Mouse (Mus musculus): ENCODE results near the gene Tnfsf13.
"Not testable (repeated sequence)": the region's sequence is repeated elsewhere in the genome, so short reads cannot be mapped to it uniquely, and the experiment has no call there.

Tnfsf13 gene

DNA sequence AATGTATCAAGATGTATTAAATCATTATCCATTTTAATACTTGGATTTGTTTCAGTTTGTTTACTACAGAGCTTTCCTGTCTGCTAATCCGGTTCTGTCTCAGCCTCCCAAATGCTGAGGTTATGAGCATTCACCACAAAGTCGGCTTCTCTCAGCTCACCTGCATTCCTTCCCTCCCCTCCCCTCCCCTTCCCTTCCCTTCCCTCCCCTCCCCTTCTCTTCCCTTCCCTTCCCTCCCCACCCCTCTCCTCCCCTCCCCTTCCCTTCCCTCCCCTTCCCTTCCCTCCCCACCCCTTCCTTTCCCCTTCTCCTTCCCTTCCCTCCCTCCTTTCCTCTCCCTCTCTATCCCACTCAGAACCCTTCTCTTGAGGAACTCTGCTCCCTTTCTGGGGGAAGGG, 19.0 kb upstream of the Tnfsf13 start:
- no peak for DNase-seq (ENCODE audit: low read depth, low spot score)

- DNase-seq (ENCODE audit: low read depth, low spot score) = no peak
Measured at GRCm38 (mm10) chr11:69703814-69704612, 18.4 kb upstream of the Tnfsf13 start.

GRCm38 (mm10) chr11:69703381-69703780, 17.8 kb upstream of the Tnfsf13 start:
- not testable (repeated sequence) for DNase-seq (ENCODE audit: low read depth, low spot score)

DNA sequence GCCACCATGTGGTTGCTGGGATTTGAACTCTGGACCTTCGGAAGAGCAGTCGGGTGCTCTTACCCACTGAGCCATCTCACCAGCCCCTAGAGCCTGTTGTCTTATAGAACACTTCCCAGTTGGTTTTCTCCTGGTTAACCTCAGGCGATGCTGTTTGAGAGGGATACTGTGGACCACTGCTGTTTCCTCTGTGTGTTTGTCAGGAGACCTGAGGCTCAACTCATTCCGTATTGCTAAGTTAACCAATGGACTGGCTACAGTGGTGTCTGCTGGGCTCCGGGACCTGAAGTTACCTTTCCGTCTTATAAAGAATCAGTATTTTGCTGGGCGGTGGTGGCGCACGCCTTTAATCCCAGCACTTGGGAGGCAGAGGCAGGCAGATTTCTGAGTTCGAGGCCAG, 17.3 kb upstream of the Tnfsf13 start:
- not testable (repeated sequence) for DNase-seq (ENCODE audit: low read depth, low spot score)

DNA sequence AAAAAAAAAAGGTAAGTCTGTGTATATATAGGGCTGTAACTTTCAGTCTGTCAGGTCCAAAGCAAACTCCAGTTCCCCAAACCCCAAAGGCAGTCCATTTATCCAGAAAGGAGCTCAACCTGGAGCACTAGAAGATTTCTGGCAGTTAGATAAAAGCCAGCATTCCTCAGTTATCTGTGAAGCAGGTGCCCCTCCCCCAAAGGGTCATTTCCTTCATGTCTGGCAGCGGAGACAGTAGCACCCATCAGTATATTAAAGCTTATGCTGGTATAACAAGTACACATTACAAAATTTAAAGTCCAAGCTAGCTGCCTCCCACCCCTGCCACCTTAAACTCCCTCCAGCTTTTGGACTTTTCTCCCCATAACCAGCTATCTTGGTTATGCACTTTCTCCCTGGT, 14.0 kb upstream of the Tnfsf13 start:
- no peak for DNase-seq (ENCODE audit: low read depth, low spot score)

- DNase-seq (ENCODE audit: low read depth, low spot score) = no peak
Measured at GRCm38 (mm10) chr11:69698574-69698973, 13.0 kb upstream of the Tnfsf13 start.

- DNase-seq (ENCODE audit: low read depth, low spot score) = no peak
Measured at GRCm38 (mm10) chr11:69697396-69697795, 11.8 kb upstream of the Tnfsf13 start.

GRCm38 (mm10) chr11:69695361-69696181, 10.0 kb upstream of the Tnfsf13 start, which contains the start of the genes Tnfsf12 and Tnfsfm13:
Tnfsf12 (minus strand) TSS chr11:69695849.
Tnfsfm13 (minus strand) TSS chr11:69696098.
- no peak for DNase-seq (ENCODE audit: low read depth, low spot score)

- no peak for DNase-seq (ENCODE audit: low read depth, low spot score)
Measured at GRCm38 (mm10) chr11:69695046-69695360, 9.4 kb upstream of the Tnfsf13 start.

DNA sequence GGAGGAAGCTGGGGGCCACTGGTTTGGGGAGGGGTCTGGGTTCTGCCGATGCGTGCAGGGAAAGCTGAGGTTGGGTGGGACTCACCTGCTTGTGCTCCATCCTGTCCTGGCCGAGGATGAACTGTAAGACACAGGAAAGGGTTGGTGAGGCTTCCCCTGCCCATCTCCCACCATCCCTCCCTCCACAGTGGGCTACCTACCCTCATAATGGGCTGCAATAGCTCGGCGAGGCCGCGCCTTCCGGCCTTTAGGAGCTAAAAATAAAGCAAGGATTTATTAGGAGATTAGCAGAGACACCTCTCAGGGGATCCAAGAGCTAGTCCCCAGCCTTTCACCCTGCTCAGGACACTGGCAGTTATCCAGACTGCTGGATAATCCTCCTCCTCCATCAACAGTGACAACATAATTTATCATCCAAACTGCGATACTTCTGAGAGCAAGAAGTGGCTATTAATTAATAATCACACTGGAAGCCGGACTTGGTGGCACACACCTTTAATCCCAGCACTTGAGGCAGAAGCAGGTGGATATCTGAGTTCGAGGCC, 7.9 kb upstream of the Tnfsf13 start:
- no peak for DNase-seq (ENCODE audit: low read depth, low spot score)

- no peak for DNase-seq (ENCODE audit: low read depth, low spot score)
Measured at GRCm38 (mm10) chr11:69692863-69693262, 7.3 kb upstream of the Tnfsf13 start.

DNA sequence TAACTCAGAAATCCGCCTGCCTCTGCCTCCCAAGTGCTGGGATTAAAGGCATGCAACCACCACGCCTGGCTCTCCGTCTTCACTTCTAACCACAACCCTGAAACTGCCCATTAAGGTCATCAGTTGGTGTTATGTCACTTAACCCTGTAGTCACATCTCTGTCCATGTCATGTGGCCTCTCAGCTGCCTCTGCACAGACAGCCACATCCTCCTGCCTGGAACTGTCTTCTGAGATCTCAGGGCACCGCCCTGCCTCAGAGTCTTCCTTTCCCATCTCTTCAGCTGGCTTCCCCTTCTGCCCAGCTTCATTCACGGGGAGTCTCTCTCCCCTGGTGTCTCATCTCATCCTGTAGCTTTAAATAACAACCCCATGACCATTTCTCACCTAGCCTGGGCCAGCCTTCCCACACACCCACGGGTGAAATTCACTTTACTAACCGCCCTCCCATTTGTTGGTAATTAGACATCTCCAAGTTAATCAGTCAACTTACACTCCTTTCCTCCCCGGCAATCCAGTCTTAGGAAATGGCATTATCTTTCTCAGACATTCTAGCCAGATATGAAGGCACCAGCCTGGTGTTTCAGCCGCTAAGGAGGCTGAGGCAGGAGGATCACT, 6.7 kb upstream of the Tnfsf13 start:
- no peak for DNase-seq (ENCODE audit: low read depth, low spot score)

DNA sequence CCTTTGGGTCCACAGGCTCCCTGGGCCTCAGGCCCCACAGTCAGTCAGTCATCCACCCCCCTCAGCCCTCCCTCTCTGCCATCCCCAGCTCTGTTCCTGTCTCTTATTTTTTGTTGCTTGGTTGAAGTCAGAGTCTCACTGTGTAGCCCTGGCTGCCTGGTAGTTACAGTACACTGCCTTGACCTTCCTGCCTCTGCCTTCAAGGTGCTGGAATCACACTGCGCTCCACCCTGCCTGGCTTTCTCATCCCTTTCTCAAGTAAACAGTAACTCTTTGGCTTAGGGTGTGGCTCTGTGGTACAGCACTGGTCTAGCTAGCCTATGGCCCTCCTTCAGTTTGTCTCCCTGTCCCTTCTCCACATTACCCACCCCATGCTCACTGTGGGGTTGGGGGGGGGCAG, 4.3 kb upstream of the Tnfsf13 start:
- DNase-seq (ENCODE audit: low read depth, low spot score) = no peak

GRCm38 (mm10) chr11:69687061-69687460, 1.5 kb upstream of the Tnfsf13 start:
- no peak for DNase-seq (ENCODE audit: low read depth, low spot score)

DNA sequence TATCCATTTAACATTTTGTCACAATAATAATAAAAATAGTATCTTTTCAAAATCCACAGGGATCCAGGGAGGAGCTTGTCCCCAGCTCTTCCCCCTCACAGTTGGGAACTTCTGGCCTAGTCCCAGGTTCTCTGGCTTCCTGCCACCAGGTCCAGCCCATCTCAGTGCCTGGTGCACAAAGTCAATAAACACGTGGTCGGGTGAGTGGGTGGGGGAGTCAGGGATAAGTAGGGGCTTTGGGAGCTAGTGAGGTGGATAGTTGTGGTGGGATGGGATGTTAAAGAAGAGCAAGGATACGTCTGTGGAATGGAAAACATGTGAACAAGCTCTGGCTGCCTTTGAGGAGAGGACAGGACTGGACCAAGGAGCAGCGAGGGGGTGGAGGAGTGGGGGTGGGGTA, 793 bp upstream of the Tnfsf13 start:
- no peak for DNase-seq (ENCODE audit: low read depth, low spot score)

- DNase-seq (ENCODE audit: low read depth, low spot score) = no peak
Measured at GRCm38 (mm10) chr11:69684936-69685335, 648 bp downstream of the Tnfsf13 start.

DNA sequence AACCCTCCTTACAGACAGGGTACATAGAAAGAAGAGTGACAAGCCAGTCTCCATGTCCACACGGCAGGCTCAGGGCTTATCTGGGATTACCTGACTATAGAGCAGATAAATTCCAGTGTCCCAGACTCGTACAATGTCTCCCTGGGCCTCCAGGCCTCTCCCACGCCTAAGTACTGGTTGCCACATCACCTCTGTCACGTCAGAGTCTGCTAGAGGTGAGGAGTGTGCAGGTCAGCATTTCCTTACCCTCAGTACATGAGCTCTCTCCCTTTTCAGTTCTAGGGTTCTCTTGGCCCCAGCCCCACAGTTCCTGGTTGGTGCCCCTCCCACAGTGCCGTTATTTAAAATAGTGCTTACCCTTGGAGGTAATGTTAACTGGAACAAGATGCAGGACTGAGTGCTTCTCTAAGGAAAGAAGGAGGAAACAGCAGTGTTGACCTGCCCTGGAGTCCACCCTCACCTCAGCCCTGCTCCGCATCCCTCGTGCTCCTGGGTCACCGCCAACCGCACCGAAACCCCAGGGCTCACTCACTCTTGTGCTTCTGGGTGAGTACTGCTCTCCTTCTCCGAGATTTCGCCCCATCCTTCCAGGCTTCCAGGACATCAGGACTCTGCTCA, 1.3 kb downstream of the Tnfsf13 start:
- DNase-seq (ENCODE audit: low read depth, low spot score) = no peak

GRCm38 (mm10) chr11:69683576-69683975, 2.0 kb downstream of the Tnfsf13 start:
- no peak for DNase-seq (ENCODE audit: low read depth, low spot score)

DNA sequence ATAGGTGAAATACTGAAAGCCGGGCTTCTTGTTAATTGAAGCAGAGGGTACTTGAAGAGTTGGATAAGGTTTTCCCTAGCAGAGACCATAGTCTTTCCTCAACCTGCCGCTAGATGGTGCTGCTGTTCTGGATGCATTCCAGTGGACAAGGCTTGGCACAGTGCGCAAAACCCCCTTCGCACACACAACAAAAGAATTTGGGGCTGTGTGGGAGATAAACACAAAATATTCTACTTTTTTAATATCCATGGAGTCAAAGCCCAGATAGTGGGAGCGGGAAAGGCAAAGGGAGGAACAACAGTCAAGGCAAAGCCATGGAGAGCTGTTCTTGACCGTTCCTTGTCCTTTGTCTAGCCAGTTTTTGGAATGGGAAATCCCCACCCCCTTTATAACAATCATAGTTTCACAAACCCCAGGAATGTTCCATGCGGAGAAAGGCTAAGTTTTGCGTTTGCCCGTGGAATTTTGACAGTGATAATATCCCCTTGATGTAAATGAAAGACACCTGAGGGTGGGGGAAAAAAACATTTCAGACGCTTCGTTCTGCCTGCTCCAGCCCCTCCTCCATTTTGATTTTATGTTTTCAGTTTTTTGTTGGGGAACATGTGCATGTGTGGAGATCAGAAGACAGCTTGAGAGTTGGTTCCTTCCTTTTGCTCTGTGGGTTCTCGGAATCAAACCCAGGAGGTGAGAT, 2.6 kb downstream of the Tnfsf13 start:
- peak; percentile 88 for DNase-seq (ENCODE audit: low read depth, low spot score)

DNA sequence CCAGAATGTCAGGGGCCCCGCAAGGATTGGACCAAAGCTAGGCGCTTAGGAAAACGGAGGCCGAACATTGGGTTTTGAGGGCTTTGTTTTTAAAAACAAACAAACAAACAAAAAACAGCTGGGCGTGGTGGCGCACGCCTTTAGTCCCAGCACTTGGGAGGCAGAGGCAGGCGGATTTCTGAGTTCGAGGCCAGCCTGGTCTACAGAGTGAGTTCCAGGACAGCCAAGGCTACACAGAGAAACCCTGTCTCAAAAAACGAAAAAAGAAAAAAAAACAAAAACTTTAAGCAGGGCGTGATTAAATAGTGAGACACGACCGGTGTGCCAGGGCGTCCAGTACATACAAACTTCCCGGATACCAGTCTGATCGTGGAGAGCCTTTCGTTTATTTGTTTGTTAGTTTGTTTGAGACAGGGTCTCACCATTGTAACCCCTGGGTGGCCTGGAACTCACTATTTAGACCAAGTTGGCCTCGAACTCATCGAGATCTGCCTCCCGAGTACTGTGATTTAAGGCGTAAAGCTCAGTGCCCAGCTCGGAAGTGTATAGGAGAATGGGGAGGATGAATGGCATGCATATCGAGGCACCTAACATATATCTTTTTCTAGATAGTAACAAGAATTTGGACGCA, 3.3 kb downstream of the Tnfsf13 start:
- DNase-seq (ENCODE audit: low read depth, low spot score) = no peak
